Mouse (Mus musculus): Measurements from ENCODE around the gene Kidins220.

DNA sequence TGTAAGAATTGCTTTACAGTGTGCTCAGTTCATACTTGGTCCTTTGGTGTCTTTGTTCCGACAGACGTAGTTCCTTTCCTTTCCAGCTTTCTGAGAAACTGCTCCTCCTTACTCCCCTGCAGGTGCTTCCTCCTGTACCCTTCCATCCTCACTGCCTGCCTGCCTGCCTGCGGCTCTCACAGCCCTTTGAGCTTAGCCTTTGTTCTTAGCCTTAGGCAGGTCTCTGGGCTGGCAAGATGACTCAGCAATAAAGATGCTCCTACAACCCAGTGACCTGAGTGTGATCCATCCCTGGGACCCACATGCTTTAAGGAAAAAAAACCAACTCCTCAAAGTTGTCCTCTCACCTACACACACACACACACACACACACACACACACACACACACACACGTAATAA lies 80.2 kb downstream of the Kidins220 start:
- TF ChIP-seq FLI1 (IDR thresholded peaks at IDR 0.05; ENCODE audit: low read length) (no peak), GATA1 (IDR thresholded peaks at IDR 0.05; ENCODE audit: borderline replicate concordance, low read length) (no peak)

Data from megakaryocyte, embryonic 14.5 days (primary cell).